Mouse (Mus musculus): ENCODE measurements around the gene Prkg1.

GRCm38 (mm10) chr19:31514490-31514889 lies 250.3 kb downstream of the Prkg1 start:
- TF ChIP-seq CHD2 (IDR thresholded peaks at IDR 0.05; ENCODE audit: low read depth, low read length) (no peak), ZC3H11A (IDR thresholded peaks at IDR 0.05; ENCODE audit: borderline replicate concordance, low read depth, low read length) (no peak)

Data from ES-E14 (cell line).